Mouse (Mus musculus): ENCODE measurements around the gene Prrx2.

The Prrx2 gene

DNA sequence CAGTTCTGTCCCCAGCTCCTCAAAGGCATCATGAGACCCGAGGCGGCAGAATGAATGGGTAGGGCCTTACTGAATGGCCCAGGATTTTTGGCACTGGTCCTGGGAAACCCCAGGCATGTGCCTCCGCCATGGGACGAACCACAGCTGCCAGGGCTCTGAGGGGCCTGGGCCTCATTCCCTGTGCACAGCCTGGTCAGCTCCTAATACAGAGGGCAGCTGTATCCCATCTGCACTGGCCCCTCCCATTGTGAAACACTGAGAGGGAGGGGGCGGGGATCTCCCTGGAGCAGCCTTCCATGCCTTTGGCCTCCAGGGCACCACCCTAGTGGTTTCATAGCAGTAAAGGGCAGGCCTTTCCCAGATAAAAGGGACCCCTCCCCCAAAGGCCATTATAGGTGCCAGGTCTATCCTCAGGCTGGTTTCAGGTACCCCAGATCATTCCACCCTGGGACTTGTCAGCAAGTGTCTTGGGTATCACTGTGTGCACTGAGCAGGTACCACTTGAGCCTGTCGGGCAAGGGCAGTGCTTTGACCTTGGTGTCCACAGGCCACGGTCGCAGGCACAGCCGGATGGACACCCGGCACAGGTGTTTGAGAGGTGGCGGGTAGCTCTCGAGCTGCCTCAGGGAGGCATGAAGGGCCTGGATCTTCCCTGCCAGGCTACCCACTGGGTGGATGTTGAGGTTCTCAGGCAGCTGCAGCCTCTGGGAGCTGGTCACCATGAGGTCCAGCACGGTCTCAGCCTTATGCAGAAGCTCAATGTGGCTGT lies 11.2 kb upstream of the Prrx2 start:
- in situ Hi-C loops (cut with MboI), result no loop called here

- in situ Hi-C loops (cut with MboI), result no loop called here
These were observed 7.7 kb upstream of the Prrx2 start for GRCm38 (mm10) chr2:30826825-30827748.

DNA sequence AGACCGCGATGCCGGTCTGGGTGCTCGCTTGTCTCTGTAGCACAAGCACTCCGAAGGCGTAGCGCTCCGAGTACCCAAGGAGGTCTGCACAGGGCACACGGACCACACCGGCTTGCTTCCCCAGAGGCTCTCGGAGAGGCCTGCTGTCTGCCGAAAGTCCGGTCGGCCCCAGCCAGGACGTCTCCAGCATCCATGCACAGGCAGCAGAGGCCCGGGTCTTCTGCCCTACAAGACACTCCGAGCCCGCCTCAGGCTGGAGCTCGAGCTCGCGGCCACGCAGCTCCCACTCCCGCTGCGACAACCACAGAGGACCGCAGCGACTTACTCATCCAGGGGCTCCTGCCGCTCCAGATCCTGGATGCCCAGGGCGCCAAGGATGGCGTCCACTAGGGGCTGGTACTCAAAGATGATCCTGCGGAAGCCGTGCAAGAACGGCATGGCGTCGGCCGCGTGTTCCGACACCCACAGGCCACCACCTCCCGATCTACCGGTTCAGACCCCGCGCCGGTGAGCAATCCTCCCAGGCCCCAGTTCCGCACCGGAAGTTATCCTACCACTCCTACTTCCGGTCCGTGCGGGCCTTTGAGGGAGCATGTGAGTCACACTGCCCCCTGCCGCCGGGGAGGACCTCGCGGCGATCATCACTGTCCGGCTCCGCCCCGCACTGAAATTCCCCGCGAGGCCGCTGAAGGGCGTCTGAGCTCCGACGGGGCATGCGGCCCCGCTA lies 6.9 kb upstream of the Prrx2 start:
- in situ Hi-C loops (cut with MboI), result no loop called here

- in situ Hi-C loops (cut with MboI), result no loop called here
These were observed 5.5 kb upstream of the Prrx2 start for GRCm38 (mm10) chr2:30829315-30829714.

DNA sequence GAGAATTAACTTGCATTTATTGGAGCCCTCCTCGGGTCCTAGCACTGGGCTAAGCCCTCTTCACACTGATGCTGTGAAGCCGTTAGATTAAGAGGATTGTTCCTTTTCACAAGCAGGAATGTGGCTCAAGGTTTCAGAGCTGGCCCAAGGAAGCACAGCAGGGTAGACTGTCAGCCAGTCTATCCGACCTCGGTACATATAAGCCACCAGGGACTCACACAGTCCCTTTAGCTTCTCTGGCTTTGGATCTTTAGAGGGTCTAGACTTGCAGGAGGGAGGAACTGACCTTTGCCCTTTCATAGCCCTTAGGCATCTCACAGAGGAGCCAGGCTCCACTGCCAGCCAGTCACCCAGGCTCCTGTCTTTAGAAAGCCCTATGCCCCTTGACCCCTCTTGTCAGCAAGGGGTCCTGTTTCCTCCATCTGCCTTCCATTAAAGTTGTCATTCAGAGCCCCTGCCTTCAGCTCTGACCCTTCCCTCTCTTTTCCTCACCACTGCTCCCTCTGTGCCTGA lies 4.4 kb upstream of the Prrx2 start, which contains the start of gene Asb6:
Gene Asb6, minus strand, starts transcription at position 51 of the 513 bp plus-strand sequence.
- in situ Hi-C loops (cut with MboI), result no loop called here

GRCm38 (mm10) chr2:30833644-30834043 lies 1.1 kb upstream of the Prrx2 start:
- in situ Hi-C loops (cut with MboI), result no loop called here

GRCm38 (mm10) chr2:30836238-30836990 lies 1.6 kb downstream of the Prrx2 start:
- in situ Hi-C loops (cut with MboI), result no loop called here

DNA sequence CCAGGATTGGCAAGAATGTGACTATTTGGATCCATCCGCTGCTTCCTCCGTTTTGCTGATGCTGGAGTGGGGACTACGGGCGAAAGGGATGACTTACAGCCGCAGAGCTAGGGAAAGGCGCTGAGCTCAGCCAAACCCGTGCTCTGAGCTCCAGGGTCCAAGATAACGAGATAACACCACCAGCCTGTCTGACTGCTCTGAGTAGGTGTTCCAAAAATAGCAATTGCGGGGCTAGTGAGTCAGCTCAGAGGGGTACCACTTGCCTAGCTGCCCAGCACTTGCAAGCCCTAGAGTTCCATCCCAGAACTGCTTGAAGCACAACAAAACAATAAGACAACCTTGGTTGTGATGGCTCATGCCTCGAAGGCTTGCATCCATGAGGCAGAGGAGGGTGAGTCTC lies 7.8 kb downstream of the Prrx2 start:
- in situ Hi-C loops (cut with MboI), result no loop called here

DNA sequence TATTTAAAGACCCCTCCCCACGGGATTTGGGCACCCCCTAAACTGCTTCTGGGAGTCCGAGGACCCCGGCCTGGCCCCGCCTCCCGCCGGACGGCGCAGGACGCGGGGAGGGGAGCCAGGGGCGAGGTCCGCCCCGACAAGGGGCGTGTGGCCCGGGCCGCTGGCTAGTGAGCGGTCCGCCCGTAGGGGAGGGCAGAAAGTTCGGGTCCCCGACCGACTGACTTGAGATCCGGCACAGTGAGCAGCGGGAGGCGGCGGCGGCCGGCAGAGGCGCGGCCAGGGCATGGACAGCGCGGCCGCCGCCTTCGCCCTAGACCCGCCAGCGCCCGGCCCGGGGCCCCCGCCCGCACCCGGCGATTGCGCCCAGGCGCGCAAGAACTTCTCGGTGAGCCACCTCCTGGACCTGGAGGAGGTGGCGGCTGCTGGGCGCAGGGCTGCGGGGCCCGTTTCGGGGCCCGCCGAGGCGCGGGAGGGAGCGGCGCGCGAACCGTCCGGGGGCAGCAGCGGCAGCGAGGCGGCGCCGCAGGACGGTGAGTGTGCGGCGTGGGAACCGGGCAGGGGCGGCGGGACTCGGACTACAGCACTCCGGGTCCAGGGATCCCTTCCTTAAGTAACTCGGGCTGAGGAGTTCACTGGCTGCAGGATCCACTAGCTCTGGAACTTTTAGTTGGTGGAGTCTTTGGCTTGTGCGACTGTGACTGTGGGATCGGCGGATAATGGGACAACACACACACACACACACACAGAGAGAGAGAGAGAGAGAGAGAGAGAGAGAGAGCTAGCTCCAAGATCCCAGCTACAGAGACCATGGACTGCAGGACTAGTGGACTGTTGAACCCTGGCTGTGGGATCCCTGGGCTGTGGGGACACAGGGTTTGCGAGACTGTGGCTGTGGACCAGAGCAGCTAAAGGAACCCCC lies 10.6 kb downstream of the Prrx2 start:
- in situ Hi-C loops (cut with MboI), result no loop called here

DNA sequence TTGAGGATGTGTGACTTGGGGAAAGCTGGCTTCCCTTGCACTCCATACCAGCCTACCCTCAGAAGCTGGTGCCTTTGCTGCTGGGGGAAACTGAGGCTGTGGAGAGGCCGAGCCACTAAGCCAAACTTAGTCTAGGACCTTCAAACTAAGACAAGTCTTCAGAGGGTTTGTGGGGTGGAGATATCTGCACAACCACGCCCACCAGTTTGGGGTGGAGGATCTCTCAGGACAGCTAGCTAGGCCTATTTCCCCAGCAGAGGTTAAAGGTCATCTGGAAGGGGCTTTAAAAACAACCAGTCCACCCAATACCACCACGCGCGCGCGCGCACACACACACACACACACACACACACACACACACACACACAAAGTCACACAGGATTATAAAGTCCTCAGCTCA lies 11.5 kb downstream of the Prrx2 start:
- in situ Hi-C loops (cut with MboI), result no loop called here

GRCm38 (mm10) chr2:30846723-30847122 lies 12.0 kb downstream of the Prrx2 start:
- in situ Hi-C loops (cut with MboI), result no loop called here

GRCm38 (mm10) chr2:30848184-30848583 lies 13.4 kb downstream of the Prrx2 start:
- in situ Hi-C loops (cut with MboI), result no loop called here

- in situ Hi-C loops (cut with MboI), result no loop called here
These were observed 15.8 kb downstream of the Prrx2 start for GRCm38 (mm10) chr2:30850581-30850980.

DNA sequence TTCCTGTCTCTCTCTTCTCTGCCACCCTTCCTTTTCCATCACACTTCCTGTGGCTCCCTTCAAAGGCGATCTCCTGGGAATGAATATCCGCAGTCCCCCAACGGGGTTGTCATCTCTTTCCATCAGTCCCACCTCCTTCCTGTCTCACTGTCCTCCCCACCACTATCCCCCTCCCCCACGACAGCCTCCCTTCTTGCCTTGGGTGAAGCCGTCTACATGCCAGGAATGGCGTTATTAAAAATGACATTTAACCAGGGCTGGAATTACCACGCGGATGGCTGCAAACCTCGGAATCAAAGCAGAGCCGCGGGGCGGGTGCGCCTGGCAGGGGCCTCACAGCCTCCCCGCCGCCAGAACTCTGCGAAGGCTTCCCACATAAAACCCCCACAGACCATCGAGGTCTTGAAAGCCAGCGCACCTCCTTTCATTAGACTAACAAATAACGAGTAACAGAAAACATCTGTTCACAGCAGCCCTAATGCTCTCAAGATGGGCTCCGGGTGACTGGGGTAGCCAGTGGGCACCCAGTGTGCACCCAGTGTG lies 18.1 kb downstream of the Prrx2 start:
- in situ Hi-C loops (cut with MboI), result no loop called here

- in situ Hi-C loops (cut with MboI), result no loop called here
These were observed 22.3 kb downstream of the Prrx2 start for GRCm38 (mm10) chr2:30857076-30857475.

DNA sequence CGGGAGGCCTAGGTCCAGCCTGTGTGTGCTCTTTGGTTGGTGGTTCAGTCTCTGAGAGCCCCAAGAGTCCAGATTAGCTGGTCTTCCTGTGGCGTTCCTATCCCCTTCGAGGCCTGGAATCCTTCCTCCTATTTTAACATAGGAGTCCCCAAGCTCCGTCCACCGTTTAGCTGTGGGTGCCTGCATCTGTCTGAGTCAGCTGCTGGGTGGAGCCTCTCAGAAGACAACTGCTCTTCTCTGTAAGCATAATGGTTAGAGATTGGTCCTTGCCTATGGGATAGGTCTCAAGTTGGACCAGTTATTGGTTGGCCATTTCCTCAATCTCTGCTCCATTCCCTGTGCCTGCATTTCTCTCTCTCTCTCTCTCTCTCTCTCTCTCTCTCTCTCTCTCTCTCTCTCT lies 25.0 kb downstream of the Prrx2 start:
- in situ Hi-C loops (cut with MboI), result no loop called here

- in situ Hi-C loops (cut with MboI), result no loop called here
These were observed 27.3 kb downstream of the Prrx2 start for GRCm38 (mm10) chr2:30862081-30862480.

GRCm38 (mm10) chr2:30863574-30863973 lies 28.8 kb downstream of the Prrx2 start:
- in situ Hi-C loops (cut with MboI), result no loop called here

GRCm38 (mm10) chr2:30864968-30865381 lies 30.2 kb downstream of the Prrx2 start:
- in situ Hi-C loops (cut with MboI), result no loop called here

DNA sequence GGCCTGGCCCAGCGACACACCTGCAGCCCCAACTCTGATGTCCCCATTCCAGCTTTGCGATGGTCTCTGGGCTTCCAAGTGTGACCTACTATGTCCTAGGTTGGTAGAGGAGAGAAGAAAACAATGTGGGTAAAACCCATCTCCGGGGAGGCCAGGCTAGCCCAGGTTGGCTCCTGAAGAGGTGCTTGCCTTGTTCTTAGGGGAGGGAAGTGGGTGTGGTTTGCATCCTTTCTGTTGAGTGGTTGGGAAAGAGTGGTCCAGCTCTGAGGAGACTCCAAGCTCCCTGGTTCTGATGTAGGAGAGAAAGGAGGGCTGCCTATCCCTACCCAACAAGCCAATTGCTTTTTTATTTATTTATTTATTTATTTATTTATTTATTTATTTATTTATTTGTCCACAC lies 30.7 kb downstream of the Prrx2 start:
- in situ Hi-C loops (cut with MboI), result no loop called here
